Mouse (Mus musculus): Measurements from ENCODE around the gene Lexm. TPM values are rescaled to one million over a fixed set of nuclear protein-coding genes. Genes with fewer than 3 reads are reported as not detected.
A peak's percentile ranks its signal among the peaks of the same experiment; 100 is the strongest.

The Lexm gene
- polyA plus RNA-seq, 1 experiment from 2014 or later, result 0.13 TPM

DNA sequence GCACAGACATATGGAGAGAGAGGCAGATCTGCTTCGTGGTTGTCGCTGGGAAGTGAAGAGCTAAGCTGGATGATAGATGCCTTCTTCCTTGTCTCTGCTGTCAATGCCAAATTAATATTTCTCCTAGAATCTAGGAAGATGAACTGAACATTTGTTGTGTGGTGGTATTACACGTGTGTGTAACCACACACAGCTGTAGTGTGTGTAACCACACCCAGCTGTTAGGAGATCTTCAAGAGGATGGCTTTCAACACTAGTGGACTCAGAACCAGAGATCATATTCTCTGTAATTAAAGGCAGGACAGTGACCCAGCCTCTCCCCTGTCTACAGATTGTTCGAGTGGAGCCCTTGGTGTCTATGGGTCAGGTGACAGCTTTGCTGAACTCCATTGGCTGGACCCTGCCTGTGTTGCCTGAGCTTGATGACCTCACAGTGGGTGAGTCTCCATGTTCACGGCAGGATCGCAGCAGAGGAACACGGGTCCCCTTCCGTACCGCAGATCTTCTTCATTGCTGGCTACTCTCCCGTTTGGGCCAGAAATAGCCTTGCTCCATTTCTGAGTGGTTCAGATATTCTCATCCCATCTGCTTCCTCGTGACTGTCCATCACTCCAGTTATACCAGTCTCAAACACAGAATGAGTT, 45.8 kb downstream of the Lexm start:
- no peak overlapping the region for H3K27ac ChIP-seq (replicated peaks)
- no peak overlapping the region for H3K4me3 ChIP-seq
- no peak overlapping the region for H3K9ac ChIP-seq
- no peaks in the 10 kb centered on the region for H3K27me3 ChIP-seq
- ATAC-seq (ENCODE audit: low read depth), result no peak
- no peak overlapping the region for H3K4me2 ChIP-seq
- no peaks in the 10 kb centered on the region for H3K9me3 ChIP-seq
- 90% methylated on average over 11 of the region's 11 CpGs for WGBS
- H3K36me3 ChIP-seq, result peaks cover 90% of the 10 kb centered on the region
- no peaks in the 10 kb centered on the region for H3K4me1 ChIP-seq (replicated peaks)

DNA sequence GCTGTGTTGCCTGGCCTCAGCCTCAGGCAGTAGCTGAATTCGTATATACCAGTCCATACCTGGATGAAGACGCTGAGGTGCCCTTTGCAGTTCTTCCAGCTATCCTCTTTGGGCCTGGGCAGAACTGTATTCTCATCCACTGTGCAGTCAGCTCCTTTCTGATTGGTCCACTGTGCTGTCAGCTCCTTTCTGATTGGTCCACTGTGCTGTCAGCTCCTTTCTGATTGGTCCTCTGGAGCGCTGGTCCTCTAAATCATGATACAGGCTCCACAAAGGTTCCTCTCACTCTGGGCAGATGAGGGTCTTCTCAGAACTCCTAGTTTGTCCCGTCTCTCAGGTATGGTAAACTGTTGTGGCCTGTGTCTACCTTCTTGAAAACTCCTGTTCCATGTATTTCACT, 47.4 kb downstream of the Lexm start:
- Histone ChIP-seq H3K9me3 (no peaks in the 10 kb centered on the region), H3K27me3 (no peaks in the 10 kb centered on the region), H3K36me3 (peaks cover 89% of the 10 kb centered on the region), H3K4me3 (no peak overlapping the region), H3K9ac (no peak overlapping the region), H3K4me1 (replicated peaks) (no peaks in the 10 kb centered on the region; the same call in 1 of the 2 replicates), H3K4me2 (no peak overlapping the region), H3K27ac (replicated peaks) (no peak overlapping the region)
- WGBS, result 89% methylated on average over 4 of the region's 4 CpGs
- no peak for ATAC-seq (ENCODE audit: low read depth)

DNA sequence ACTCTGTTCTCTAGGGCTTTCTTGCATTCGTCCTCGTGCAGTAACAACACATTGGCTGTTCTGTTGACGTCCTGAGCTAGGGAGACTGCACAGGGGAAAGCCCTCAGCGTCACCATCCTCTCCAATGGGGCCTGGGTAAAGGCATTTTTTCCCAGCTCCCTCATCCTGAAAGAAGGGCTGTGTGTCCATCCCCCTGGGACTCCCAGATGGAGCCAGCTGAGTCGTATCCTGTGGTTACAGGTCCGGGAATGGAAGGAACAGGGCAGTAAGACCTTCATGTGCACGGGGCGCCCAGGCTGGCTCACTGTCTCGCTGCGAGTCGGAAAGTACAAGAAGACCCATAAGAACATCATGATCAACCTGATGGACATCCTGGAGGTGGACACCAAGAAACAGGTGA, 52.9 kb downstream of the Lexm start:
- no peak for ATAC-seq (ENCODE audit: low read depth)
- WGBS, result 82% methylated on average over 11 of the region's 11 CpGs
- Histone ChIP-seq H3K4me2 (peak overlapping the region; percentile 92), H3K4me3 (no peak overlapping the region), H3K36me3 (peaks cover 48% of the 10 kb centered on the region), H3K9me3 (no peaks in the 10 kb centered on the region), H3K4me1 (replicated peaks) (peaks cover 43% of the 10 kb centered on the region), H3K27me3 (no peaks in the 10 kb centered on the region), H3K27ac (replicated peaks) (no peak overlapping the region), H3K9ac (peak overlapping the region; percentile 88; the same call in 1 of the 2 replicates)

DNA sequence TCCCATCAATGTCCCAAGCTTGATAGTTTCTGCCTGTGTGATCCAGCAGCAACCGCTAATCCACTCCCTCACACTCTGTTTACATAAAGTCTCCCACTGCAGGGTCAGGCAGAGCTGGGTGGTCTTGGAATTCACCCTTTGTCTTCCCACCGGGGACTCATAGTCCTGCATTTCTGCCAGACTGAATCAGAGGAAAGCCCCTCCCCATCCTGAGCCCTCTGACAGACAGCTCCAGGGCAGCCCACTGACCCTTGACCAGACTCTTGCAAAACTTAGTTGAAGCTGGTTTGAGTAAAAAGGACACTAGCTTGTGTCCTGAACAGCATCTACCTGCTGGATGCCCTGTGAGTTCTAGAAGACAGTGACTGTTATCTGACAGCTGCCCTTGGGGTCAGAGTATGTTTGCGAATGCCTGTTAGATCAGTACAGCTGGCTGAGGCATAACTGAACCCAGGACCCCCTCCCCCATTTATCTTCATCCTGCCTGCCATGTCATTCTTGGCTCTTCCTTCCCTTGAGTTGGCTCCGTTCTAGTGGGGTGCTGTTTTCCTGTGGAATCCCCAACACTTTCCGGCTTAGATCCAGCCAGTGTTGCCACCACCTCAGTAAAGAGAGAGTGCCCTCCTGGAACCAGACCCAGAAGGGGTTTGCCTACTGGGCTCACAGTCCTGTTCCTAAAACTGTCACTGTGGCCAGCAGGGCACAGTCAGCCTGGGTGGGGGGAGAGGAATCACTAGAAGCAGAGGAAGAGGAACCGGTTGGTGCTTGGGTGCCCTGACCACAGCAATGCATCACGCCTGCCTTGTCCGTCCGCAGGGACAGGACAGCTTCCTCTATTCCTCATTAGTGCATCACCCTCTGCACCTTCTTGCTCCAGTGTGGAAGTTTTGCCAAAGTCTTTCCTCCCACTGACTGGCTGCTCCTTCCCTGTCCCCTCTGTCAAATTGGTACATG, 53.9 kb downstream of the Lexm start:
- WGBS, result 56% methylated on average over 9 of the region's 9 CpGs
- H3K36me3 ChIP-seq, result peaks cover 42% of the 10 kb centered on the region
- ATAC-seq (ENCODE audit: low read depth), result no peak
- H3K9me3 ChIP-seq, result no peaks in the 10 kb centered on the region
- peaks cover 43% of the 10 kb centered on the region for H3K4me1 ChIP-seq (replicated peaks)
- H3K4me3 ChIP-seq, result peak overlapping the region; percentile 93
- H3K27ac ChIP-seq (replicated peaks), result no peak overlapping the region
- H3K4me2 ChIP-seq, result peak overlapping the region; percentile 92
- peak overlapping the region; percentile 88 for H3K9ac ChIP-seq
- H3K27me3 ChIP-seq, result no peaks in the 10 kb centered on the region

DNA sequence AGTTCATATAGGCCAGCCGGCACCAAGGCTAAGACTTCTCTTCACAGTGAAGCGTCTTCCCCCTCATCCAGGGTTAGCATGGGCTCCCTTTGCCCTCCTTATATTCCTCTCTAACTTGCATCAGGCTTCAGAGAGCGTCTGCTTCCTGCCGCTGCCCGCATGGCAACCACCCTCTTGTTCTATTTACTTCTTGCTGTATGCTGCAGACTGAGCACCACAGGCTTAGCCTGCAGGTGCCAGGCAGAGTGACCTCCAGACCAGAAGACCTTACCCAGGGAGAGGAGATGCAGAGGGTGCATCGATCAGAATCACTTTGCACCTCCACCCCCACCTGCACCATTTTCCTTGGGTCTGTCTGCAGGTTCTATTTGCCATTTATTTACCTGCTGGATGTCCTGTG, 55.0 kb downstream of the Lexm start:
- Histone ChIP-seq H3K4me2 (peak overlapping the region; percentile 92), H3K4me1 (replicated peaks) (peaks cover 43% of the 10 kb centered on the region), H3K27ac (replicated peaks) (no peak overlapping the region), H3K9ac (peak overlapping the region; percentile 88), H3K4me3 (peak overlapping the region; percentile 93), H3K27me3 (no peaks in the 10 kb centered on the region), H3K9me3 (no peaks in the 10 kb centered on the region), H3K36me3 (peaks cover 31% of the 10 kb centered on the region)
- no peak for ATAC-seq (ENCODE audit: low read depth)
- WGBS, result 11% methylated on average over 6 of the region's 6 CpGs

DNA sequence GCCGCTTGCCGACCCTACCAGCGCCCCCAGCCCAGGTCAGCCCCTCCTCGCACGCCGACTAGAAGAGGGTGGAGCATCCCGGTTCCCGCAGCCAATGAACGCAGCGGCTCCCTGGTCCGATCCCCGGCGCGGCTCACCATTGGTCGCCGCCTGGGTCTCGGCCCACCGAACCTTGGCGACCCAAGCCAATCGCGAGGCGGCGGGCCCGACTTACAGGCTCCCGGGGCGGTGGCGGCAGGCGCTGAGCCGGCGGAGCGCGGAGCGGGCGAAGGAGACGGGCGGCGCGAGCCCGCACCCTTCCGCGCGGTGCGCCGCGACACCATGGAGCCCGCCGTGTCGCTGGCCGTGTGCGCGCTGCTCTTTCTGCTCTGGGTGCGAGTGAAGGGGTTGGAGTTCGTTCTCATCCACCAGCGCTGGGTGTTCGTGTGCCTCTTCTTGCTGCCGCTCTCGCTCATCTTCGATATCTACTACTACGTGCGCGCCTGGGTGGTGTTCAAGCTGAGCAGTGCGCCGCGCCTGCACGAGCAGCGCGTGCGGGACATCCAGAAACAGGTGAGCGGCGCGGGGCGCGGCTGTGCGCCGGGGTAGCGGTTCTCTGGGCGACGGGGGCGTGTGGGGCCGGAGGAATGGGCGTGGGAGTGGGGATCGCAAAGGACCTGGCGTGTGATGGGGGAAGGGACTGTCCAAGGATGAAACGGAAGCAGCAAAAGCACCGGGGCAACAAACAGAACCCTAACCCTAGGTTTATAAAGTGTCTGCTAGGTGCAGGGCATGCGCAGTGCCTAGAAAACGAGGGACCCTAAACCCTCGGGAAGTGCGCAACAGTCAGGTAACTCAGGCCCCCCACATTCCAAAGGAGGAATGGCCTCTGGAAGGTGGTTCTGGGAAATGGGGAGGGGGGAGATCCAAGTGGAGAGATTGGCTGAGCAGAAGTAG, 55.9 kb downstream of the Lexm start, which contains the start of gene Dhcr24:
TSS of gene Dhcr24 (plus strand) at position 193 of the 936 bp plus-strand sequence.
- peak within 1 kb of the TSS; percentile 92 for H3K4me2 ChIP-seq
- no peaks in the 10 kb centered on the region for H3K9me3 ChIP-seq

DNA sequence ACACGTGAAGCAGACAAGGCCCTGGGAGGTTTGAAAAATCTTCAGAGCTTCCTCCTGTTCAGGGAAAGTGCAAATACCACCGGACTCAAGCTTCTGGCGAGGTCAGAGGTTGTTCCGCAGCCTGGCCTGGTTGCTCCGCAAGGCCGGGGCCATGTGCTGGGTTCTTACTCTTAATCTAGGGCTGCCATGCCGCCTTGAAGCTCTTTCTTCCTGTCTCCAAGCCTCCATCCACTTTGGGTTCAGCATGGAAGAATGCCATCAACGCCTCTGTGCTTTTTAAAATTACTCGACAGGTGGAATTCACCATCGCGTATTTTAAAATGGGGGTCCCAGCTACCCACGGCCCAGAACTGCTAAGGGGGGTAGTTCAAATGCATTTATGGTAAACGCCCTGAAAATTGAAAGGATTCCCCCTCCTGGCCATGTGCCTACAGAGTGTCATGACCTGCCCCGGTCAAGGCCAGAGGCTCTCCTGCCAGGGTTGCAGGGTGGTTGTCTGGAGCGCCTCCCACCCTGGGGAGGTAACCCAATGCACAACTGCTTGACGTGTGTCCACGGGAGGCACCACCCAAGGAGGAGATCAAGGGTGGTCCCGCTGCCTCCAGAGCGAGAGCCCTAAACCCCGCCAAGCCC, 56.7 kb downstream of the Lexm start:
- Histone ChIP-seq H3K4me3 (peak overlapping the region; percentile 93), H3K27me3 (no peaks in the 10 kb centered on the region), H3K4me1 (replicated peaks) (peaks cover 43% of the 10 kb centered on the region), H3K4me2 (peak overlapping the region; percentile 92), H3K9me3 (no peaks in the 10 kb centered on the region), H3K27ac (replicated peaks) (peak overlapping the region; percentile 94), H3K9ac (peak overlapping the region; percentile 61), H3K36me3 (peaks cover 15% of the 10 kb centered on the region)
- WGBS, result 2% methylated on average over 19 of the region's 20 CpGs
- peak; percentile 63 for ATAC-seq (ENCODE audit: low read depth)

More for the DNA sequence above, 55.9 kb downstream of the Lexm start, which contains the start of gene Dhcr24:
- under 1% methylated on average over 89 of the region's 89 CpGs for WGBS
- H3K36me3 ChIP-seq, result peaks cover 22% of the 10 kb centered on the region
- peaks cover 43% of the 10 kb centered on the region for H3K4me1 ChIP-seq (replicated peaks)
- H3K27ac ChIP-seq (replicated peaks), result peak within 1 kb of the TSS; percentile 94
- H3K27me3 ChIP-seq, result no peaks in the 10 kb centered on the region
- H3K4me3 ChIP-seq, result peak within 1 kb of the TSS; percentile 93
- ATAC-seq (ENCODE audit: low read depth), result peak; percentile 98
- peak within 1 kb of the TSS; percentile 88 for H3K9ac ChIP-seq

DNA sequence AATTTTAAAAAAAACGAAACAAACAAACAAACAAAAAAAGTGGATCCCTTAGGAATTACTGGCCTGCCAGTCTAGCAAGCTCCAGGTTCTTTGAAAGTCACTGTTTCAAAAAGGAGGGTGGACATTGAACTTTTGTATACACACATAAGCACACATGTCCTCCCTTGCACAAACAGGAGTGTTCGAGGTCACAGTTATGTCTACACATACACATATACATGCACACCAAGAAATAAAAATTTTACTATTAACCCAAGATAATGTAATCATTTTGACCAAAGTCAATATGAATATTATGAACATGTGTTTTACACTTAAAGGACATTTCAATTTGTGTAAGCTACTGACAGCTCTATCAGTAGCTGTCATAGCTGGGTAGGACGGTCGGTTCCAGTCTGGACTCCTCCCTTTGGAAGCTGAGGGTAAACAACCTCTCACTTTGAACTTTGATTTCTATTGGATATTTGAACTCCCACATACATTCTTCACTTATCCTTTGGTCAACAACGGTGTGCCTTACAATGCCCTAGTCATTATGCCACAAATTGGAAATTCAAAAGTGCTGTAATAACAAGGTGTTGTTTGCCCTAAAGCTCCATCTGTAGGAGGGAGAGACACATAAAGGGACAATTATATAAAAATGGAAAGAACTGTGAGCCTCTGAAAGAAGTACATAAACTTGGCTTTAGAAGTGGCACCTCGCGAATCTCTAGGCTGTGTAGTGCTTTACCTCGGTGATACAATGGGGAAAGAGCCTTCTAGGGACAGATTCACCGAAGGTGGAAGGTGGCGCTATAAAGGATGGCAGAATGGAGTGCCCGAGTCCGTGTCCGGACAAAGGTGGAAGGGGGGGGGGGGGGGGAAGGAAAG, 57.5 kb downstream of the Lexm start:
- peak overlapping the region; percentile 61 for H3K9ac ChIP-seq

DNA sequence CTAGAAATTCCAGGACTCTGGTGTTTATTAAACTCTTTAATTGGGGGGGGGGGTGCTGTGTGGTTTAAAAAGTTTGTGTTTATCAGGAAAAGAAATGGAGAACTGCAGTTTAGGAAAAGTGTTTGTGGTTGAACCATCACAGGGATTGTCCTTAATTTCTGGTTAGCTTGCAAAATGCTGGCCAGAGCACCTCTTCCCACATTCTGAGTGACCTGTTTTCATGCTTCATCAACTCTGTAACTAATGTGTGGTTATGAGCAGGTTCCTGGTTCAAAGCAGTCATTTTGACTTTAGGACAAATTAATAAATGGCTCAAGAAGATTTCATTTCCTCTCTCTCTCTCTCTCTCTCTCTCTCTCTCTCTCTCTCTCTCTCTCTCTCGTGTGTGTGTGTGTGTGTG, 59.1 kb downstream of the Lexm start:
- no peaks in the 10 kb centered on the region for H3K36me3 ChIP-seq
- no peak for ATAC-seq (ENCODE audit: low read depth)
- H3K27me3 ChIP-seq, result no peaks in the 10 kb centered on the region
- H3K27ac ChIP-seq (replicated peaks), result no peak overlapping the region
- peaks cover 26% of the 10 kb centered on the region for H3K4me1 ChIP-seq (replicated peaks)
- WGBS, result no CpG with 5 or more reads among the region's 1 CpGs
- H3K4me3 ChIP-seq, result no peak overlapping the region
- H3K9ac ChIP-seq, result no peak overlapping the region
- H3K4me2 ChIP-seq, result no peak overlapping the region
- no peaks in the 10 kb centered on the region for H3K9me3 ChIP-seq

More for the DNA sequence above, 57.5 kb downstream of the Lexm start:
- H3K4me2 ChIP-seq, result peak overlapping the region; percentile 92
- peaks cover 42% of the 10 kb centered on the region for H3K4me1 ChIP-seq (replicated peaks)
- WGBS, result 33% methylated on average over 13 of the region's 13 CpGs
- peak overlapping the region; percentile 94 for H3K27ac ChIP-seq (replicated peaks)
- H3K27me3 ChIP-seq, result no peaks in the 10 kb centered on the region
- peak overlapping the region; percentile 93 for H3K4me3 ChIP-seq
- no peak for ATAC-seq (ENCODE audit: low read depth)
- H3K9me3 ChIP-seq, result no peaks in the 10 kb centered on the region
- H3K36me3 ChIP-seq, result peaks cover 8% of the 10 kb centered on the region

DNA sequence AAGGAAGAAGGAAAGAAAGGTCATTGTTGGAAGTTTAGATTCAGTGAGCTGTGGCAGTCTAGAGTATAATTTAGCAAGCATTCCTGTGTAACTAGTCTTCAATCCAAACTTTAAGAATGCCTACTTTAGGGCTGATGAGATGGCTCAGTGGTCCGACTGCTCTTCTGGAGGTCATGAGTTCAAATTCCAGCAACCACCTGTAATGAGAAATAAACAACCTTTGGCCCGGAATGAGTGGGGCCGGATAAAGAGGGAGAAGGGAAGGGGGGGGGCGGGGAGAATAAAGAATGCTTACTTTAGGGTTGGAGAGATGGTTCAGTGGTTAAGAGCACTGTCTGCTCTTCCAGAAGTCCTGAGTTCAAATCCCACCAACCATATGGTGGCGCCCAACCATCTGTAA, 59.8 kb downstream of the Lexm start:
- Histone ChIP-seq H3K9ac (no peak overlapping the region), H3K27me3 (no peaks in the 10 kb centered on the region), H3K36me3 (no peaks in the 10 kb centered on the region), H3K4me3 (no peak overlapping the region), H3K4me1 (replicated peaks) (peaks cover 19% of the 10 kb centered on the region), H3K9me3 (0 out of 2 replicates have a peak, but pooled peaks cover 3% of the 10 kb centered on the region), H3K27ac (replicated peaks) (no peak overlapping the region), H3K4me2 (no peak overlapping the region)
- ATAC-seq (ENCODE audit: low read depth), result no peak
- 89% methylated on average over 5 of the region's 5 CpGs for WGBS

All from neural tube, embryonic 13.5 days (tissue).